Mouse (Mus musculus) splenic B cell, adult 2 months (primary cell): ENCODE results near the gene Ybey.

ENCODE experiments used
- DNase-seq: peaks from one replicate; pipeline ENCODE4 v3.0.0-alpha.2; 2011; ENCODE audit warnings: low read depth, low spot score
- H3K27me3 ChIP-seq: 2 replicates; pipeline ENCODE4 v1.6.1; 2012; ENCODE audit warnings: mild to moderate bottlenecking, low read length, moderate library complexity, mixed read lengths; ENCODE audit not compliant: control insufficient read depth, poor library complexity, insufficient read depth, severe bottlenecking
- H3K36me3 ChIP-seq: 2 replicates; pipeline ENCODE4 v1.6.1; 2012; ENCODE audit warnings: mild to moderate bottlenecking, low read length, moderate library complexity, mixed read lengths; ENCODE audit not compliant: control insufficient read depth, poor library complexity, insufficient read depth, severe bottlenecking

The Ybey gene

GRCm38 (mm10) chr10:76468203-76469162 is at the start of gene Ybey, which contains the start of gene Mcm3ap:
Ybey (minus strand) TSS chr10:76469114.
Mcm3ap (plus strand) TSS chr10:76468927.
- no peaks in the 10 kb centered on the region for H3K27me3 ChIP-seq
- H3K36me3 ChIP-seq = peaks cover 8% of the 10 kb centered on the region; the same call in 1 of the 2 replicates
- DNase-seq = peak; percentile 90

- Histone ChIP-seq H3K27me3 (no peaks in the 10 kb centered on the region), H3K36me3 (peaks cover 15% of the 10 kb centered on the region)
- peak; percentile 89 for DNase-seq
Measured at GRCm38 (mm10) chr10:76512965-76513583, 44.2 kb upstream of the Ybey start.

GRCm38 (mm10) chr10:76505865-76506264 is 37.0 kb upstream of the Ybey start:
- Histone ChIP-seq H3K27me3 (no peaks in the 10 kb centered on the region), H3K36me3 (peaks cover 24% of the 10 kb centered on the region)
- no peak for DNase-seq

- no peaks in the 10 kb centered on the region for H3K27me3 ChIP-seq
- peaks cover 29% of the 10 kb centered on the region for H3K36me3 ChIP-seq
- DNase-seq = no peak
Measured at GRCm38 (mm10) chr10:76504271-76504943, 35.5 kb upstream of the Ybey start.

- no peaks in the 10 kb centered on the region for H3K27me3 ChIP-seq
- no peak for DNase-seq
- peaks cover 28% of the 10 kb centered on the region for H3K36me3 ChIP-seq
Measured at GRCm38 (mm10) chr10:76497522-76497921, 28.6 kb upstream of the Ybey start.

- Histone ChIP-seq H3K27me3 (no peaks in the 10 kb centered on the region), H3K36me3 (peaks cover 29% of the 10 kb centered on the region)
- DNase-seq = no peak
Measured at GRCm38 (mm10) chr10:76496366-76496765, 27.5 kb upstream of the Ybey start.

GRCm38 (mm10) chr10:76495501-76495900 is 26.6 kb upstream of the Ybey start:
- no peak for DNase-seq
- no peaks in the 10 kb centered on the region for H3K27me3 ChIP-seq
- peaks cover 30% of the 10 kb centered on the region for H3K36me3 ChIP-seq

GRCm38 (mm10) chr10:76493527-76493926 is 24.6 kb upstream of the Ybey start:
- Histone ChIP-seq H3K27me3 (no peaks in the 10 kb centered on the region), H3K36me3 (peaks cover 25% of the 10 kb centered on the region)
- no peak for DNase-seq

GRCm38 (mm10) chr10:76489205-76489604 is 20.3 kb upstream of the Ybey start:
- DNase-seq = no peak
- peaks cover 29% of the 10 kb centered on the region for H3K36me3 ChIP-seq
- H3K27me3 ChIP-seq = no peaks in the 10 kb centered on the region

- peaks cover 23% of the 10 kb centered on the region for H3K36me3 ChIP-seq
- DNase-seq = no peak
- no peaks in the 10 kb centered on the region for H3K27me3 ChIP-seq
Measured at GRCm38 (mm10) chr10:76488265-76488664, 19.4 kb upstream of the Ybey start.

- no peak for DNase-seq
- H3K27me3 ChIP-seq = no peaks in the 10 kb centered on the region
- H3K36me3 ChIP-seq = peaks cover 21% of the 10 kb centered on the region
Measured at GRCm38 (mm10) chr10:76486302-76486701, 17.4 kb upstream of the Ybey start.

- Histone ChIP-seq H3K27me3 (no peaks in the 10 kb centered on the region), H3K36me3 (peaks cover 24% of the 10 kb centered on the region)
- DNase-seq = no peak
Measured at GRCm38 (mm10) chr10:76481480-76481879, 12.6 kb upstream of the Ybey start.

- Histone ChIP-seq H3K36me3 (peaks cover 24% of the 10 kb centered on the region), H3K27me3 (no peaks in the 10 kb centered on the region)
- DNase-seq = no peak
Measured at GRCm38 (mm10) chr10:76480851-76481250, 11.9 kb upstream of the Ybey start.

GRCm38 (mm10) chr10:76473759-76474158 is 4.8 kb upstream of the Ybey start:
- DNase-seq = no peak
- Histone ChIP-seq H3K36me3 (peaks cover 14% of the 10 kb centered on the region), H3K27me3 (no peaks in the 10 kb centered on the region)

GRCm38 (mm10) chr10:76462721-76463120 is 6.2 kb downstream of the Ybey start:
- 0 out of 2 replicates have a peak, but pooled peaks cover 1% of the 10 kb centered on the region for H3K36me3 ChIP-seq
- H3K27me3 ChIP-seq = no peaks in the 10 kb centered on the region
- DNase-seq = no peak
